Mouse (Mus musculus) heart, postnatal 0 days (tissue): ENCODE results near the gene Mus81.
A peak's percentile ranks its signal among the peaks of the same experiment; 100 is the strongest.

Experiments
- CTCF ChIP-seq: IDR thresholded peaks from 2 replicates; pipeline ENCODE4 v1.5.1; 2016; ENCODE audit warnings: antibody characterized with exemption, control low read depth, low read depth
- EP300 ChIP-seq: IDR thresholded peaks from 2 replicates; pipeline ENCODE4 v1.6.1; 2016; ENCODE audit warnings: antibody characterized with exemption, low read depth

DNA sequence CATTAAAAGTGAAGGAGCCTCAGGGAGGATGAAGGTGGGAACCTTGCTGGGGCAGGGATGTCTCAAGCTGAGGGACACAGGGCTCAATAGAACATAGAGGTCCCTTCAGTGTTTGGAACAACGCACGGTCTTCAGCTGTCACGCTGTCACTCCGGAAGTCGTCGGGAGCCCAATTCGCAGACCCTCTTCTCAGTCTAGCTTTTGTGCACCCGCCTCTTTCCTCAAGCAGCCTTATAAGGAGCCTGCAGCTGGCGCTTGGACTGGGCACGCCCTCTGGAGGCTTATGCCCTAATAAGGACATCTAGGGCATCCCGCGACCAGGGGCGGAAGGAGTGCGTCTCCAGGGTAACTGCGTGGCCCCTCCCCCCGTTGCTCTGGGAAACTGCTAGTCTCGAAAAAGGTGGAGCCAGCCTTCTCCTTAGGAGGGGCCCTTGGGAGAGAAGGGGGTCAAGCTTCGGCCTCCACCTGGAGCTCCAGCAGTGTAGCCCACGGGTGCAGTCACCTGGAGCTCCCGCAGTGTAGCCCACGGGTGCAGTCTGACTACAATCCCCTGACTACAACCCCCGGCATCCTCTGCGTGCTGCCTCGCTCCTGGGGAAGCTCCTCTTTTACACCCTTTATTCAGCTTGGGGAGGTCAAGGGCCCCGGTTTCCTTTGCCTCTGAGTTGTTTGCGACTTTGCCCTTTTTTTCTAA, 823 bp upstream of the Mus81 start:
- TF ChIP-seq CTCF (peak; percentile 27), EP300 (peak; percentile 54)
